Mouse (Mus musculus) liver, embryonic 14.5 days (tissue): ENCODE data around the gene Hhipl1.

Experiments used
- CTCF ChIP-seq: IDR thresholded peaks from 2 replicates; pipeline ENCODE4 v1.5.1; 2016; ENCODE audit warnings: antibody characterized with exemption, low read depth, control low read depth
- EP300 ChIP-seq: IDR thresholded peaks from 2 replicates; pipeline ENCODE4 v1.6.1; 2016; ENCODE audit warnings: antibody characterized with exemption, low read depth

DNA sequence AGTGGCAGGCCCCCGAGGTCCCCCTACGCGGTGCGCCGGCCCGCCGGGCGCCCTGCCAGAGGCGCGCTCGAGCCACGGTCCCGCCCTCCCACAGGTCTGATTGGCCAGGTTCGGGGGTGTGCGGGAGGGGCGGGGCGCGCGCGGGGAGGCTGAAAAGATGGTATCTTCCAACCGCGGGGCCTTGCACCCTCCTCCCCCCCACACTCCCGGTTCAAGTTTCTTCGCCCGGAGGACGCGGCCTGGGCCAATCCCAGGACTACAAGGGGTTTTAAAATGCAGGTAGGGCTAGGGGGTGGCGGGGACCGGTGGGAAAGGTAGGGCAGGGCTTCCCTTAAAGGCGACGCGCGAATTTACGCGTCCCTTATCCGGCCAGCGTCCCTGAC lies 30.6 kb upstream of the Hhipl1 start:
- TF ChIP-seq CTCF (no peak), EP300 (no peak)
